Mouse (Mus musculus) brain, embryonic 18.5 days (tissue): ENCODE data around the gene Pgm3.
A peak's percentile ranks its signal among the peaks of the same experiment; 100 is the strongest.
"Not testable (repeated sequence)": the region's sequence is repeated elsewhere in the genome, so short reads cannot be mapped to it uniquely, and the experiment has no call there.

Source experiments
- DNase-seq: peaks from one replicate; pipeline ENCODE4 v3.0.0-alpha.2; 2012; ENCODE audit warnings: low read depth, low spot score

Gene Pgm3

GRCm38 (mm10) chr9:86571540-86572135, at the start of gene Pgm3, which contains the start of gene Rwdd2a:
Gene Pgm3, minus strand, starts transcription at chr9:86571842.
Gene Rwdd2a, plus strand, starts transcription at chr9:86571991.
- DNase-seq = peak; percentile 89

- no peak for DNase-seq
Observed at GRCm38 (mm10) chr9:86619341-86620139, 47.9 kb upstream of the Pgm3 start.

DNA sequence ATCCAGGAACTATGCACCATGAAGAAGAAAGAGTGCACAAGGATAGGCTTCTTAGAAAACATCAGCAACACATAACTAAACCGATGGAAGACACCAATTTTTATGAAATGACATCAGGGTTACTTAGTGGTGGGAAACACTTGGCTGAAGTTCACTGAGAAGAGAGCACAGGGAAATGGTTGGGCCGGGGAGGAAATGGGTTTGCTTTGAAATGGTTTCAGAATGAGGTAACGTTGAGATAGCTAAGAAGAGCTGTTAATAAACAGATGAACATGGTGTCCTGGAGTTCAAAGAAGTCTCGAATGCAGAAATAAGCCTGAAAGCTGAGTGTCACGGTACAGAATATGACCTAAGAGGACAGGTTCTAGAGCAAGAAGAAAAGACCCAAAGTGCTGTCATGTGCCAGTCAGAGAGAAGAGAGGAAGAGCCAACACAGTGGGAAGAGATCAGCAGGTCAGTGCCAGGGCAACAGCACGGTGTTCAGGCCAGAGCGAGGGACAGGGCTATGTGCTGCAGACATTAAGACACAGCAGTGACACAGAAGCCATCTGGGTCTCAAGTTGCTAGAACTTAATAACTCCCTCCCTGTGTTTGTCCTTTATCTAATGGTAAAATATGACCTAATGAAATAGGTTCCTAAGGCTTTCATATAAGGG, 46.3 kb upstream of the Pgm3 start:
- no peak for DNase-seq

- DNase-seq = no peak
Observed at GRCm38 (mm10) chr9:86615765-86616164, 44.1 kb upstream of the Pgm3 start.

DNA sequence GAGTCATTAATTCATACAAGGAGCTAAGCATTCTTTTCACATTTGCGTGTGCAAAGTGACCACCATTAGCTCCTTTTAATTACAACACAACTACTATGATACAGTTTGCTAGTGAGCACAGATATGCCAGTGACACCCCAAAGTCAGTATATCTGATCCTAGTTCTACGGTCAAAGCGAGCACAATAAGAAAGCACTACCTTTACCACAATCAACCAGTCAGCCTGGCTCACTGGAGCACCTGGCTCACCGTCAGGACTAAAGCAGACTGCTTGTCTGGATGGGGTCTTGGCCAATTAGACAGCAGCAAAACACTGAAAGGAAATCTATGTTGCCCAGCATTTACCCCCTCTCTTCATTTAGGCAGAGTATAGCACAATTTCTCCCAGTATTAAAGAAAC, 40.4 kb upstream of the Pgm3 start:
- no peak for DNase-seq

GRCm38 (mm10) chr9:86605776-86606175, 34.1 kb upstream of the Pgm3 start:
- no peak for DNase-seq

GRCm38 (mm10) chr9:86599723-86600303, 28.2 kb upstream of the Pgm3 start:
- no peak for DNase-seq

DNA sequence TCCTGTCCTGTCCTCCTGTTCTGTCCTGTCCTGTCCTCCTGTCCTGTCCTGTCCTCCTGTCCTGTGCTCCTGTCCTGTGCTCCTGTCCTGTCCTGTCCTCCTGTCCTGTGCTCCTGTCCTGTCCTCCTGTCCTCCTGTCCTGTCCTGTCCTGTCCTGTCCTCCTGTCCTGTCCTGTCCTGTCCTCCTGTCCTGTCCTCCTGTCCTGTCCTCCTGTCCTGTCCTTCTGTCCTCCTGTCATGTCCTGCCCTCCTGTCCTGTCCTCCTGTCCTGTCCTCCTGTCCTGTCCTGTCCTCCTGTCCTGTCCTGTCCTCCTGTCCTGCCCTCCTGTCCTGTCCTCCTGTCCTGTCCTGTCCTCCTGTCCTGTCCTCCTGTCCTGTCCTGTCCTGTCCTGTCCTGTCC, 25.3 kb upstream of the Pgm3 start:
- DNase-seq = not testable (repeated sequence)

GRCm38 (mm10) chr9:86594357-86594767, 22.7 kb upstream of the Pgm3 start:
- DNase-seq = not testable (repeated sequence)

- DNase-seq = no peak
Observed at GRCm38 (mm10) chr9:86592676-86593668, 21.3 kb upstream of the Pgm3 start.

DNA sequence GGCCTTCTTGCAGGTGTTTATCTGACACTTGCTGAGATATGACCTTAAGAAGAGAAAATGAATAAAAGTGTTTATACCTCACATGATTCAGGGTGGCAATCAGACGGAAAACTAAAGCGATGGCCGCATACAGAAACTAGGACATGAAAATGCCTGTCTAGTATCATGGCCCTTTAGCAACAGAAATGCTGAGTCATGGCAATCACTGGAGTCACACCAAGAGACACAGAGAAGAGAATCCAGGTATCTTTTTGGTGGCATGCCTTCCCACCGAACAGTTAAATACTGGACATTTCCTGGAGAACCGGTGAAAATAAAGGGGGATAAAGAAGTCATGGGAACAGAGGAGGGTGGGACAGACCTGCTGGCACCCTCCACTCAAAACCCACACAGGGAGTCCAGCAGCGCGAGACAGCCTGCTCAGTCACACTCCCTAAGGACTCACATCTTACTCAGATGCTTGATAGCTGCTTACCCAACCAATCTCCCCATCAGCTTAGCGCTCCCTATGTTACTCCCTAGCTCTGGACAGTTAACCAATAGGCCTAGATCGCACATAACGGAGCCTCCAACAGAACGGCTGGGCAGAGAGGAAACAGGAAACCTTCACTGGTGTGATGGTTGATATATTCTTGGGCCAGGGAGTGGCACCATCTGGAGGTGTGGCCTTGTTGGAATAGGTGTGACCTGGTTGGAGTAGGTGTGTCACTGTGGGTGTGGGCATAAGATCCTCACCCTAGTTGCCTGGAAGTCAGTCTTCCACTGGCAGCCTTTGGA, 15.6 kb upstream of the Pgm3 start:
- DNase-seq = no peak

GRCm38 (mm10) chr9:86583740-86584139, 12.1 kb upstream of the Pgm3 start:
- no peak for DNase-seq

- no peak for DNase-seq
Observed at GRCm38 (mm10) chr9:86579657-86580056, 8.0 kb upstream of the Pgm3 start.

DNA sequence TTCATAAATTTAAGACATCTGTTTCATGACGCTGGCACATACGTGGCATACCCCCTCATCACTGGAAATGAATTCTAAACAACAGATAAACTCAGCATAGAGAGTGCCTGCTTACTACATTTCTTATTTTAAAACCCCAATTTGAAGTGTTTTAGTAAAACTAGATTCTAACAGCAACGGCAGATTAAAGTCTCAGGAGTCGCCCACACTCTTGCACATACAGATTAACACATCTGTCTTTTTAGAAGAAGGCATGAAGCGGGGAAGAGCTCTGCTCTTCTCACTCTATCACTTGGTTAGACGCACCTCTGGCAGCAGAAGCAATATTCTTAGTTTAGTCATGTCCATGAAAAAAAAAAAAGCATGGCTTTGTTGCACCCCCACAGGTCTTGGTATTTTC, 3.5 kb upstream of the Pgm3 start:
- DNase-seq = no peak

DNA sequence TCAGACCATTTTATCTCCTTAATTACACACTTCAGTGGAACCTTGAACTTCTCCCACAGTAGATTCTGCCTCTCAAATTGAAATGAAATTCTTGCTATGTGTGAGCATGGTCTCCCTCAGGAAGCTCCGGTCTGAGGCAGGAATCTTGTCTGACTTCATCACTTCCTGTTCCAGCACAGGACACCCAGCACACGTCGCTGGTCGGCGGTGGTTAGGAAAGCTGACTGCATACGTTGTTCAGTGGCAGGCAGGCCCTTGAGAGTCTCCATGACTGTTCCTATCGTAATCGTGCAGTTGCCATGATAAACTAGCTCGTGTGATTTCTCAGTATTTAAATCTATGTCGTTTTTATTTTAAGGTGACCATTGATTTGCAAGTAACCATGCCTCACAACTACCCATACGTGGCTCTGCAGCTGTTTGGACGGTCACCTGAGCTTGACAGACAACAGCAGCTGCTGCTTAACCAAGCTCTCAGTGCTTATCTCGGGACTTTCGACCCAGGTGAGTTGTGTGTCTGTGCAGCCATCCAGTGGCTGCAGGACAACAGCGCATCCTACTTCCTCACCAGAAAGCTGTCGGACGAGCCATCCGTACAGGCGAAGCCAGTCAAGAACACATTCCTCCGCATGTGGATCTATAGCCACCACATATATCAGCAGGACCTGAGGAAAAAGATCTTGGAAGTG, 2.1 kb upstream of the Pgm3 start:
- no peak for DNase-seq

DNA sequence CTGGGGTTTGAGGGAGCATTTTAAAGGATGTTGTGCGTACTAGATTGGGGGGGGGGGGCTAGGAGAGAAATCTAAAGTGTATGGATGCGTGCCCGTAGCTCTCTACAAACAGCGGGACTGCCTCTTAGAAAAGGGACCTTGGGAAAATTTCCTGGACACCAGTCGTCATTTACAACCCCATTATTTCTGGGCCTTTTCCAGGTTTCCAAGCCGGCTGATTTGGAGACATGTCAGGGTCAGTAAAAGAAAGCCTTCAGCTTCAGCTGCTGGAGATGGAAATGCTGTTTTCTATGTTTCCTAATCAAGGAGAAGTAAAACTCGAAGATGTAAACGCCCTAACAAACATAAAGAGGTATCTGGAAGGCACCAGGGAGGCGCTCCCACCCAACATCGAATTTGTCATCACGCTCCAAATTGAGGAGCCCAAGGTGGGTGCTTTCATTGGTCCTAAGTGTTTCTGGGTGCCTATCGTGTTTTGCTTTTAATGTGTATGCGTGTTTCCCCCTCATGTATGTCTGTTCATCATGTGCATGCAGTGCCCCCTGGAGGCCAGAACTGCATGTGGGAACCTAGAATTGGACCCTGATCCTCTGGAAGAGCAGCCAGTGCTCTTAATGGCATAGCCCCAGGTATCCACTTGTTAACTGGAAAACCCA, 1.1 kb upstream of the Pgm3 start:
- DNase-seq = no peak

DNA sequence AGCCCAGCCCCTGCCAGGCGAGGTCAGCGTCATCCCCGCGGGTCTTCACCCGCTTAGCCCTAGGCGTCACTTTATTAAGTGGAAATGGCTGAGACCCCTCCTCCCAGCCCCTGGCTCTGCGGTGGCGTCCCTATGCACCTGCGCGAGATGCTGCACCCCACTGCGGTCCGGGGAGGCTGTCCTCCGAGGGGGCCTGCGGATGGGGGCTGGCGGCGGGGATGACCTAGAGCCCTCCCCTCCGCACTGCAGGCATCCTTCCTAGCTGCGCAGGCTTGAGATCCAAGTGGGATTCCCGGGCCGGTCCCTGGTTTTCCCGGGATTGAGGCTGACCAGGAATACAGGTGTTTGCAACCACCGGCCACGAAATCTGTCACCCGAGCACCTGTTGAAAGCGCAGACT, 554 bp upstream of the Pgm3 start:
- DNase-seq = no peak

- no peak for DNase-seq
Observed at GRCm38 (mm10) chr9:86570946-86571345, 696 bp downstream of the Pgm3 start.

DNA sequence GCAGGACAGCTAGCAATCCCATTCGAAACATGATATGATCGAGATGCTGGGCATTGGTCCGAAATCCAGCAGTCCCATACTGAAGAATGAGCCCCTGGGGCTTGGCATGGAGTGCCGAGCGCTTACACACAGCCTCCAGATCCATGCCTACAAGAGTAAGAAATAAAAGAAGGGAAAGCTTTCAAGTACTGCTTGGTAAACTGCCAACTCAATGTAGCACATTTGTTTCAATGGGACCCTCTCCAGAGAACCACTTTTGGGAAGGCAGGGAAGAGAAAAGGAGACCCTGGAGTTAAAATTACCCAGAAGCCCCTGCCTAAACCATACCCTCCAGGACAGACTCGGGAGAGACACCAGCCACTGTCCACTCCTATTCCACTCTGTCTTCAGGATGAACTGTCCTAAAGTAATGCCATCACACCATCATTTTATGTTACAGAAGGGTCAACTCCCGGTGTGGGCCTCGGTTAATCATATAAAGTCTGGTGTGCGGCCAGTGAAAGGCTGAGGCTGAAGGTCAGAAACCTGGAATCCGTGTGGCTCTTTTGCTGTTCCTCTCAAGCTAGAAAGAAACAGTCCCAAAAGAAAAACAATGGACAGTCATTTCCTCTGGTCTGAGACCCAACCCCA, 1.3 kb downstream of the Pgm3 start:
- no peak for DNase-seq
